Mouse (Mus musculus) thymus, adult 2 months (tissue): ENCODE results near the gene Rhot1.

Experiments
- CTCF ChIP-seq: fragments of 200-500 bp; IDR thresholded peaks from 2 replicates; pipeline ENCODE4 v1.5.1; 2012; ENCODE audit warnings: mild to moderate bottlenecking, control low read depth, low read length, moderate library complexity, borderline replicate concordance; ENCODE audit not compliant: control insufficient read depth, poor library complexity, insufficient read depth; ENCODE audit errors: extremely low read depth
- POLR2A ChIP-seq: fragments of 200-500 bp; IDR thresholded peaks from 2 replicates; pipeline ENCODE4 v1.6.1; 2012; ENCODE audit warnings: mild to moderate bottlenecking, low read length, control low read depth, moderate library complexity; ENCODE audit not compliant: control insufficient read depth, poor library complexity, insufficient read depth; ENCODE audit errors: extremely low read depth

- no peak for TF ChIP-seq POLR2A
- TF ChIP-seq CTCF = no peak
These were observed 18.5 kb upstream of the Rhot1 start for GRCm38 (mm10) chr11:80190280-80190679.
